Mouse (Mus musculus) testis, postnatal 14 days (tissue): Measurements from ENCODE around the gene Tmem17.

Source experiments
- DNase-seq: peaks from one replicate; pipeline ENCODE4 v3.0.0; 2021; ENCODE audit warnings: low spot score

The Tmem17 gene

GRCm38 (mm10) chr11:22512038-22513001 is at the start of gene Tmem17:
Gene Tmem17 (plus strand): TSS chr11:22512088.
- DNase-seq, result peak; percentile 89

GRCm38 (mm10) chr11:22479836-22480619 is 31.9 kb upstream of the Tmem17 start:
- no peak for DNase-seq

DNA sequence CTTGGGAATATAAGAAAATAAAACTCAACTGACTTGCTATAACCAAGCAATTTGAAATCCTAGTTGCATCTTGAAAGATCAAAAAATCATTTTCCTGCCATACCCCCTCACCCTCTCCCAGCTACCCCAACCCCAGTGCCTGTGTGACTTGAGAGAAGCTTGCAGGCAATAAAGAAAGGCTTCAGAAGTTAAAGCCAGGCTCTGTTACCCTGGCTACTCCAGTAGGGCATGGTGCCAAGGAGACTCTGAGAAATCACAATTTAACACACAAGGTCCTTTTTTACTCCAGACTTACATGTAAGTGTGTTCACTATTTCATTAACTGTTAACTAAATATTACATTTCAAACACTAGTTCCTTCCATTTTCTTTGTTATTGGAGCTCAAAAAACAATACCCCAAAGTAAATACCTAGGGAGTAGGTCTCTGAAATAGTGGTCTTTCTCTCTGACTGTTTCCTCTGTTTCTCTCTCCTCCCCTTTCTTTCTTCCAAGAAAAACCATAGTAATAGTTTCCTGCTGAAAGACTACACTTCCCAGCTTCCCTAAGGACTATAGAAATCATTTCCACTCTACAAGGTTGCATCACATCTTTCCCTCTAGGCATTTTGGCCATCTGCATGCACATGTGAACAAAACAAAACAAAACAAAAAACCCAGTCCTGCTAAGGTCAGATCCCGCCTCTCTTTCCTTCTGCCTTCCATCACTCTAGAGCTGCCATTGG is 30.1 kb upstream of the Tmem17 start:
- no peak for DNase-seq

DNA sequence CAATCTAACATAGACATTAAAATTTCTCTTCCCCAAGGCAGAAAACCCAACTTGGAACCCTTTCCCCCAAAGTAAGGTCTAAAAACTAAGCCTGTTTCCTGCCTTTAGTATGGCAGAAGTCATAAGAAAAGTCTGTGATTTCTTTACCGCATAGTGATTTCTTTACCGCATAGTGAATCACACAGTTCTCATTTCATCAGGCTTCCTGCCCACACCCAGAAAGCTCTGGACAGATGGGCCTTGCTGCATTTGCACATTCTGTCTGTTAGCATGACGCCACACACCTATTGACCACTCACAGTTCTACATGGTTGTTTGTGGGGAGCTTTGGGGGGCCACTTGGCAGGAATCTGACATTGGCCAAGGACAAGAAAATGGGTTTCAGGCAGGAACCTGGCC is 29.5 kb upstream of the Tmem17 start:
- DNase-seq, result no peak

DNA sequence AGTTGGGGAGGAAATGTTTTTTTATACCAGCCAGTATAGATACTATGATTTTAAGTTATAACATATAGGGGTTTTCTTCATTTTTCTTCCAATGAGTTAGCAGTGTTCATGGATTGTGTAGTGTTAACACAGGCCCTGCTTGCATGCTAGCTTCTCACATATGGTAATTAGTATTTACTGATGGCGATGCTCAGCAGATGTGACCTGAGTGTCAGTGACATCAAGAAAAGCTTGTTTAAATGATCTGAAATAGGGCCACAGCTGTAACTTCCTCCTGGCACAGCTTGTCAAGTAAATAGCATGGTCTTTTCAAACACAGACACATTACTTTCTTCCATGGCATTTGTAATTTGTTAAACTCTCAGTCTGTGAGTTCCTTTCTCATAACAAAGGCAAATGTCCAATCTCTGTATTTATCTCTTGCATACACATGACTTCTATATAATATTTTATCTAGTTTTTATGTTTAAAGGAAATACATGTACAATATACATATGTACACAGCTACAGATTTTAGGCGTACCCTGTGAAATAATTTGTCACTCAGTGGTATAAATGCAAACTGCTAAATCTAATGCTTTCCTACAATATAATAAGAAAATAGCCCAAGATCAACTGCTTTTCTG is 18.1 kb upstream of the Tmem17 start:
- no peak for DNase-seq

GRCm38 (mm10) chr11:22494941-22495340 is 16.9 kb upstream of the Tmem17 start:
- no peak for DNase-seq

DNA sequence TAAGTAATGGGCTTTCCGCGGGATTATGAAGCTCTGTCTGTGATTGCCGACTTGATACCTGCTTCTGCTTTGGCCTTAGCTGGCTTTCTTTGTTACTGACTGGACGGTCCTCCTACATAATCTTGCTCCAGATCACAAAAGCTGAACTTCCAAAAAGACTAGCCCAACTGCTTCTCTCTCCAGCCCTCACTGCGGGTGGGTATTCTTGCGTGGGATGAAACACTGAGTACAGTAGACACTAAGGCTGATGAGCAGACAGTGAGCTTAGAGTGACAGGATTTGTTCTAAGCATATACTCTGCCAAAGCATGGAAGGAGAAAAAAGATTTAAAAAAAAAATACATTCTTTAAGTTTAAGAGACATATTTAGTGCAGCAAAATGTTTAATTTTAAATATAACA is 12.5 kb upstream of the Tmem17 start:
- no peak for DNase-seq

DNA sequence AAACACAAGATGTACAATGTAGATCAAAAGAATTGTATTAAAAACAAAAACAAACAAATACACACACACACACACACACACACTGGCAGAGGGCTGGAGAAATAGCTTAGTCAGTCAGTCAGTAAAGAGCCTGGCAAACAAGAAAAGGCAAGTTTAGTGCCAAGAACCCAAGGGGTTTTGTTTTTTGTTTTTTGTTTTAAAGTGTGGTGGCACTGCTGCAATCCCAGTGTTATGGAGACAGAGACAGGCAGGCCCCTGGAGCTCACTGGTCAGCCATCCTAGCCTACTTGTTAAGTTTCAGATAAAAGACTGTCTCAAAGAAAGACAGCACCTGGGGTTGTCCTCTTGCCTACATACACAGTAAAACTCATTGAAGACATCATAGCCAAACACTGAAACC is 12.0 kb upstream of the Tmem17 start:
- DNase-seq, result no peak

GRCm38 (mm10) chr11:22500771-22501566 is 10.9 kb upstream of the Tmem17 start:
- DNase-seq, result no peak

- no peak for DNase-seq
Measured at GRCm38 (mm10) chr11:22513075-22513474, 1.2 kb downstream of the Tmem17 start.

DNA sequence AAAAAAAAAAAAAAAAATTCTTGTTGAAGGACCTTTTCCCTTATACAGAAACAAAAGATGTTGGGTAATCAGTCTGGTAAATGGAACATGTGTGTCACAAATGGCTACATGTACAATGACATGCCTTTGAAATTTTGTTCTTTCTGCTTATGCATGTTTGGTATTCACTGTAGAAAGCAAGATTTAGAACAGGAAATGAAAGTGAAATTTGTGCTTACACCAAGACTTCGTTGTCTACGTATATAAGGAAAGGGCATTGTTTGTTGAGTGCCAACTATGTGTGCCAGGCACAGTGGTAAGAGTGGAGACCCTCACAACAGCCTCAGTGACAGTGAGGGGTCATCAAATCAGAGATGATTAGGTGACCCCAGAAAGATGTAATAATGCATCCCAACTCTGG is 3.2 kb downstream of the Tmem17 start:
- no peak for DNase-seq

DNA sequence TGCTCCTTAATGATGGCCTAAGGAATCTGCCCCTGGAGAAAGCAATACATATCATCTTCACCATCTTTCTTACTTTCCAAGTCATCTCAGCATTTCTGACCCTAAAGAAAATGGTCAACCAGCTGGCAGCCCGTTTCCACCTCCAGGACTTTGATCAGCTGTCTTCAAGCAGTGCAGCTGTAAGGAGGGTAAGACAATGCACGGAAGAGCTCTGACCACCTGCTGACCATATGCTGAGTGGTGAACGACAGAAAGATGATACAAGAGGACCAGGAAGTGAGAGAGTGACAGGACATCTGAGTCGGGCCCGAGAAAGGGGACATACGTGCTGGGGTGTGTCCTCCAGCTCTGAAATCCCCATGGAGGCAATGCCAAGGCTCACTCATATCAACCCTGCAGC is 6.6 kb downstream of the Tmem17 start:
- no peak for DNase-seq

- DNase-seq, result no peak
Measured at GRCm38 (mm10) chr11:22520251-22520650, 8.4 kb downstream of the Tmem17 start.

DNA sequence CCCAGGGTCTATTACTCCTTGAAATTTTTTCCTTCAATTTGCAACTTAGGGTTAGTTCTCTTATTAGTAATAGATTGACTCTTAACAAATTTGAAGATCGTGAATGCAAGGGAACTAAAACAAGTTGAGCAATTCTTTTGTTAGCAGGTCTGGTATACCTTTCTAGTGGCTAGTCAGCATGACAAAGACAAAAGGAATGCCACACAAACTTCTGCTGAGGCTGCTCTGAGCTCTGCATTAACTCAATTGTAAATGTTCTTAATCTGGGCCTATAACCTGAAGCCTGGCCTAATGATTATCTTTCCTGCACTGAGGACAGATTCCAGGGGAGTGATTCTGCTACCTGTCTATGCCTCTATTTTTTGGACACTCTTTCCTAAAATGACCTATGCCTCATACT is 12.7 kb downstream of the Tmem17 start:
- DNase-seq, result no peak

GRCm38 (mm10) chr11:22540600-22540999 is 28.7 kb downstream of the Tmem17 start:
- no peak for DNase-seq

DNA sequence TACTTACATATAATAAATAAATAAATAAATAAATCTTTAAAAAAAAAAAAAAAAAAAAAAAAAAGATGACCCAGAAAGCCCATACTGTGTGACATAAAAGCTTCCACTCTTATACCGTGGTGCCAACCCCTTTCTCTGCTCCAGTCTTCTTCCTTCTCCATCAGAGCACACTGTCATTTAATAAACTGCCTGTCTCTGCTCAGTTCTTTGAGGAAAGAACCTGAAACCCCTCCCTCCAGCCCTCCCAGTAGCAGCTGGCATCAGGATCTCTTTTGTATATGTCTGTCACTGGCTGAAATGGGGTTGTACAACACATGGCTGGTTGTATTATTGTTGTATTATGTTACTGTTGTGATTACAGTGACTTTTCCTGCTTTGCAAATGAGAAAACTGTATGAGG is 48.2 kb downstream of the Tmem17 start:
- DNase-seq, result no peak

- DNase-seq, result peak; percentile 48
Measured at GRCm38 (mm10) chr11:22560503-22561328, 48.8 kb downstream of the Tmem17 start.

DNA sequence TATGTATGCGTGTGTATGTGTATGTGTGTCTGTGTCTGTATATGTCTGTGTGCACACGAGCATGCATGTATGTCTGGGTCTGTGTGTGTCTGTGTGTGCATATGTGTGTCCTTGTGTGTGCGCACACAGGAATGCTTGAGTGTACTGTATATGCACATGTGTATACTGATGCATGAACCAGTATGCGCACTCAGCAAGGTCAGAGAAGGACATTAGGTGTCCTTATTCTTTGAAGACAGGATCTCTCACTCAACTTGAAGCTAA is 49.4 kb downstream of the Tmem17 start:
- DNase-seq, result no peak

DNA sequence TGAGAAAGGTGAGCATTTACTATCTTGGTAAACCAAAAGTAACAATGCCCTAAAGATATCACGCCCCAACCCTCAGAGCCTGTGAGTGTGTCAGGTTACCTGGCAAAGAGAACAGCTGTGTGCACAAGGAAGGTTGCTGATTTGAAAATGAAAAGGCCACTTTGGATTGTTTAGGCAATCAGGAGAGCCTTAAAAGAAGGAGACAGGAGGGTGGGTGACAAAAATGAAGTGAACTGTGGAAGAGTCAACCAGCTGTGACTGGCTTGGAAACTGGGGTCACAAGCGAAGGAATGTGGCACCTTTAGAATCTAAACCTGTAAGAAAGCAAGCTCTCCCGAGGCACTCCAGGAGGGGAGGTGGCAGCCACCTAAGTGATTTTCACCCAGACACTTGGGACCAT is 51.8 kb downstream of the Tmem17 start:
- no peak for DNase-seq

DNA sequence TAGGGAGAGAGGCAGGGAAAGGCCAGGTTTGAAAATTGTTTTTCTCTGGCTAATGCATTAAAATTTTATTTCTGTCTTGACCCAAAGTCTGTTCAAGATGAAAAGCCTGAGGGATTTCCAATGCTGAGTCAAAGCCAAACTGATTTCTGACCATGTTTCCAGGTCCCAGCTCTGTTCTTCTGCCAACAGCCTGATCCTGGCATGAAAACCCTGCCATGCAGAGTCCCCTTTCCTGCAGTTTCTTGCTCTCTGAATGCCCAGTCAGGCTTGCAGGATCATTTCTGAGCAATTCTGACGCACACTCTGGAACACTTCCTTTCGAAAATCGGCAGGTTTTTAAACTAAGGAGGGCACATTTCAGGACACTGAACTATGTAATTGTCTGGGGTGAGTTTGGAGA is 52.8 kb downstream of the Tmem17 start:
- DNase-seq, result no peak
